Mouse (Mus musculus) frontal cortex, postnatal 10 days (tissue): ENCODE measurements around the gene Bco2.

Experiments
- DNase-seq, 2 experiments: peaks; one replicate each; pipeline ENCODE4 v3.0.0; 2022; ENCODE audit warnings: low spot score in 2 of 2, mixed read lengths in 1 of 2

Bco2 gene

DNA sequence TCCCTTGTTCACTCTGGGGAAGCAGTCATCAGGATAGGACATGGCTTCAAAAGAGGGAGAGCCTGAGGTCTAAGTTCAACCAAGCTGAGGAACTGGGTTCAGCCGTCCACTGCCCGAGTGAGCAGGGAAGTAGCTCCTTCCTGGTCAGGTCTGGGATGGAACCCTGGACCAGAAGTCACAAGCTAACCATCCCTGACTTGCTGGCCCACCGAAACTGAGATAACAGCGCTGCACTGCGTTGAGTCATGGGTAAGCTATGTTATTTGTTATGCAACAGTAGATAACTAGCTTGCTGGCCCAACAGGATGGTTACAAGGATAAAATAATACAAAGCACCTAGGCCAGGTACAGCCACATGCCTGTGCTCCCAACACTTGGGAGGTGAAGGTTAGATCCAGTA is 39.5 kb downstream of the Bco2 start:
- no peak for DNase-seq

DNA sequence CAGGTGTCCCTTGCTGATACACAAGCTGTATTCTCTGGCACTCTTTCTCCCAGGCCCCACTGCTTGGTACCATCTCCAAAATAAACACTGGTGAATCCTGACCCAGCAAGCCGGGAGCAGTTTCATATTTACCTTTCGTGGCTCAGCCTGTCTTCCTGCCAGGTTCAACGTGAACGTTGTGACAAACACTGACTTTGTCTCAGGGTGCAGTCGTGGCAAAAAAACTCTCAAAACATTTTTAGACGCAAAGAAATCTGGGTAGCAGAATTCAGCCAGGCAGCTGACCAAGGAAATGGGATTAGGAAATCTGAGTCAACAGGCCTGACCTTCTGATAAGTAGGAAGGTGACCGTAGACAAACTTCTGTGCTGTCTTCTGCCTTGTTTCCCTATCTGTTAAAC is 47.4 kb downstream of the Bco2 start:
- no peak for DNase-seq

GRCm38 (mm10) chr9:50505405-50505804 is 49.6 kb downstream of the Bco2 start:
- DNase-seq: no peak

DNA sequence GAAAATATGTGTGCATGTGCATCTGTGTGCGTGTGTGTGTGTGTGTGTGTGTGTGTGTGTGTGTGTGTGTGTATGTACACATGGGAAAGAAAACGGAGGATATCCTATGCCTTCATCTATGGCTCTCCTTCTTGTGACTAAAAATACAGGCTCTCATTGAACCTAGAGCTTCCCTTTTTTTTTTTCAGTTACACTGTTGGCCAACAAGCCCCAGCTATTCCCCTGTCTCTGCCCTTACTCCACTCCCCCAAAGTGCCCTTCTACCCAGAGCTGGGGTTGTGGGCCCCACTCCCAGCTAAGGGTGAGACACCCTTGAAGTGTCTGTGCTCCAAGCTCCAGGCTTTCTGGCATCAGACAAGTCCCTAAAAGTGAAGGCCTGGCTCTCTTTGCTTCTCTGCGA is 52.0 kb downstream of the Bco2 start:
- no peak for DNase-seq

DNA sequence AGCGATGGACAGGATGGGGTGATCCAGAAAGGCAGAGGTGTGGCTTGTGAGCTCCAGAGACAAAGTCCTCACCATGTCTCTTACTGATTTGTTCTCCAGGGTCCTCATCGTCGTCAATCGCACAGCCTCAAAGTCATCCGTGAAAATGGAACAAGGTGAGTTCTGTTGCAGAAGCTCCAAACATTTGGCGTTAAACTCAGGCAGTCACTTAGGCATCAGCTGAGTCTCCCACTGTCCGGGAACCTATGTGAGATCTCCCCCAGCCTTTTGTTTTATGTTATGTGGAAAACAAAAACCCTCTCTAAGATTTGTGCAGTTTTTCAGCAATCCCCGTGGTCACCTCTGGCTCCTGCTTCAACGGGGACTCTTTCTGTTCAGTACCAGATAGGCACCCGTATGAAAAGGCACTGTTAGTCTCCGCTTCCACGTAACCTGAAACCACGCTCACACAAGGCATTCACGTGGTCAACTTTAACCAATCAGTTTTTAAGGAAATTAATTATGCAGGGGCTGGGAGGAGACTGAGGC is 53.9 kb downstream of the Bco2 start:
- no peak for DNase-seq

DNA sequence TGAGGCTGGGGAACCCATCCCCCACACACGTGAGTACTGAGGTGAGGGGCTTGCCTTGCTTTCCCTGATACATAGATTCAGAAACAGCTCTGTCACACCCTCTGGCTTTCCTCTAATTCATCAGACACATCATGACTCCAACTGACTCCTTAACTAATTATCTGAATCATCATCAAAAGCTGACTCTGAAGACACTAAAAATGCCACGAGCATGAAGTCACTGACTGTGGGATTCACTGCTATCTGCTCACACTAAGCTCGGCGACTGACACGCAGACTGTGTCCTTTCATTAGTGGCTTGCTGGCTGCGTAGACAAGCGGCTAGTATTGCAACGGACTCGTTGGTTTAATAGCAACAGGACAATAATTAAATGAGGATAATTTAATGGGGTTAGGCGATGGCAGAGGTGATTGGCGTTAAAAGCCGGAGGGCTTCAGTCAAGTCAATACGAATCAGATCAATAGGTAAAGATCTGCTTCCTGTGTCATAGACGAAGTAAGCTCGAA is 54.5 kb downstream of the Bco2 start:
- no peak for DNase-seq

GRCm38 (mm10) chr9:50499781-50500180 is 55.2 kb downstream of the Bco2 start:
- DNase-seq: no peak

DNA sequence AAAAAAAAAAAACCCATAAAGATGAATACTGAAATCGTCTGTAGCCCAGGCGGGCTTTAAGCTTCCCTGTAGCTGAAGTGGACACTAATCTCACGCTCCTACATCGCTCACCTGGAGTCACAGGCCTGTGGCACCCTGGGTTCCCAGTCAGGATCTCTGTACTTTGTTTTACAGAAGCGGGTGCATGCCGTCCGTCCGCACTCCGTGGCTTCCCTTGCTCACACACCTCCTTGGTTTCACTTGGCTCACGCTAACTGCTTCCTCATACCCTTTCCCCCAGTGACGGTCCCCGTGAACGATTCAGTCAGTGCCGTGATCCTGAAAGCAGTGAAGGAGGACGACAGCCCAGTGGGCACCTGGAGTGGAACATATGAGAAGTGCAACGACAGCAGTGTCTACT is 56.2 kb downstream of the Bco2 start:
- no peak for DNase-seq

GRCm38 (mm10) chr9:50497536-50497935 is 57.4 kb downstream of the Bco2 start:
- DNase-seq: no peak

DNA sequence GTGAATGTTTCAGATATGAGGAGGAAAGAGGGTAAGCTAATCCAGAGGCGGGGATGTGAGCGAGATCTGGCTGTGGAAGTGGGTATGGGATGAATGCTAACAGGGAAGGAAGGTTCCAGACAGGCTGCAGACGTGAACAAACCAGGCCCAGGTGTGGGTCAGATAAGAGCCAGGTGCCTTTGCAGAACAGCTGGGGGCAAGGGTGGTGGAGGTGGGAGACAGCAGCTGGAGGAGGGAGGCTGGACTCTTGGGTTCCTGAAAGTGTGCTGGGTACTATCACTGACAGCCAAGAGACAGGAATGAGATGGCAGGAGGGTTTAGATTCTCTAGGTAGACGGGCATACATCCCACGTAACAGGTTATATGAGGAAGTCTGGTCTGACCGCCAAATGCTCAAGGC is 57.9 kb downstream of the Bco2 start:
- no peak for DNase-seq

DNA sequence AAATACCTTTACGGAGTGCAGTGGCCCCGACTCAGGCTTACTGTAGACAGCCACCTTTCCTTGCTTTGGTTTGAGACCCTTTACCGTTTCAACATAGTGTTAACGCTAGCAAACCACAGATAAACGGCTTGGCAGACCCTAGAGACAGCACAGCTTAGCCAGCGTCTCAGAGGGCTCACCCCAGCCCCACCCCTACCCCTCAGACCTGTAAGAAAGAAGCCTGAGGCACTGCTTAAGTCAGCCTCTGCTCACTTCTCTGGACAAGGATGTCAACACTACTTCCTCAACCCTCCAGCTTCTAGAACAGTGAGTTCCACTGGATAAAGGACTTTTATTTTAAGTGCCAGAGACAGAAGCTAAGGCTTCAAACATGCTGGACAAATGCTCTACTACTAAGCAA is 58.4 kb downstream of the Bco2 start:
- DNase-seq: no peak

DNA sequence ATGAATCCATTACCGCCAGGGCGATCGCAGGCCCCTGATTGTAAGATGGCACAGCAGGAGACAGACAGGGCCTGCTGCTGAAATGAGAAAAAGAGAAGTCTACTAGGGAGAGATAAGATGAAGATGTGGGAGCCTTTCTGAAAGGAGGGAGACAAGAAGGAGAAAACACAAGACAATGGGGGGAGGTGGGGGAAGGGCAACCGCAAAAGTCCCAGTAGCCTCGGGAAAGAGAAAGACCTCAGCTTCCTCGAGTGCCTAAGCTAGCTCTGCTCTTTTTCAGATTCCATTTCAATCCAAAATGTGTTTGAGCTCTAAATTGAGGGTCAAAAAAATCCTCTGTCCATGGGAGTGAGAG is 58.9 kb downstream of the Bco2 start:
- DNase-seq: no peak

DNA sequence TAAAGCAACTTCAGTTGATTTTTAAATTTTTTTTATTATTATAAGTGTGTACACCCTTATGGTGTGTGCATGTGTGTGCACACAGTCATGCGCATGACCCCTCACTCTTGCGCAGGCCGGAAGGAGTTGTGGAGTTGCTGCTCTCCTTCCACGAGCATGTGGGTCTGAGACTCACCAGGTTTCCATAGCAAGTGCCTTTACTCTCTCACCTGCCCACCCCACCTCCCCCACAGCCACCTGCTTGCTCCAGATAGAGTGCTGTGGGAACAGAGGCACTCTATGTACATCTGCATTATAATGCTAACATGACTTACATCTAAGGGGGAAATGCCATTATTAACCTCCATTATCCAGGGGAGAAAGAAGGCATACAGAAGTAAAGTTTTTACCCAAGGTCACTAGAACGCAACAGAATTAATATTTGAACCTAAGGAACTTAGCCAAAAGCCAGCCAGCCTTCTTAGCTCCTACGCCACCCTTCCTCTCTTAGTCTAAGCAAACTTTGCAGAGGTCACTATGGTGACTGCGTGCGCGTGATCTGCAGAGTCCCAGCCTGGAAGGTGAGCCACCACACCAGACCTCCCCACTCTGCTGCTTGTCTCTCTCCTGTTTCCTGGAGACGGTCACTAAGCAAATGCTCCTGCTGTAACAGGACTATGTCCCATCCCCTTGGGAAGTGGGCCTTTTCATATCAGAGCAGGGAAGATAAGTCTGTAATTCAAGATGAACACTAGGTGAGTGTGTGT is 59.4 kb downstream of the Bco2 start:
- no peak for DNase-seq

- no peak for DNase-seq
Observed at GRCm38 (mm10) chr9:50494311-50494710, 60.7 kb downstream of the Bco2 start, which contains the start of gene Plet1. Plet1 (plus strand) TSS chr9:50494525.

- no peak for DNase-seq
Observed at GRCm38 (mm10) chr9:50493777-50494176, 61.2 kb downstream of the Bco2 start.

- no peak for DNase-seq
Observed at GRCm38 (mm10) chr9:50491531-50492045, 63.4 kb downstream of the Bco2 start.

DNA sequence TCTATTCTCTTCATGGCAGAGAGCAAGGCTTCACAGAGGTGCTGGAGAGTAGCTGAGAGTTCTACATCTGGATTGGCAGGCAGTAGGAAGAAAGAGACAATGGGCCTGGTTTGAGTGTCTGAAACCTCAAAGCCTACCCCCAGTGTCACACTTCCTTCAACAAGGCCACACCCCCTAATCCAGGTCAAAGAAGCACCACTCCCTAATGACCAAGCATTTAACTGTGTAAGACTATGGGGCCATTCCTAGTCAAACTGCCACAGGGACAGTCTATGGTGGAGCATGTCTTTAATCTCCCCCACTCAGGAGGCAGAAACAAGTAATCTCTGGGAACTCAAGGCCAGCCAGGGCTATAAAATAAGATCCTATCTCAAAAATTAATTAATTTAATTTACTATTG is 64.1 kb downstream of the Bco2 start:
- DNase-seq: no peak

GRCm38 (mm10) chr9:50485521-50485920 is 69.5 kb downstream of the Bco2 start:
- DNase-seq: no peak
